Mouse (Mus musculus): ENCODE measurements at regions not wholly inside any gene's neighbourhood (a gene's known extent, or its start where the extent isn't known, plus 50 kb on each side); places are given as distances from the start of the nearest gene placed in this dataset.

DNA sequence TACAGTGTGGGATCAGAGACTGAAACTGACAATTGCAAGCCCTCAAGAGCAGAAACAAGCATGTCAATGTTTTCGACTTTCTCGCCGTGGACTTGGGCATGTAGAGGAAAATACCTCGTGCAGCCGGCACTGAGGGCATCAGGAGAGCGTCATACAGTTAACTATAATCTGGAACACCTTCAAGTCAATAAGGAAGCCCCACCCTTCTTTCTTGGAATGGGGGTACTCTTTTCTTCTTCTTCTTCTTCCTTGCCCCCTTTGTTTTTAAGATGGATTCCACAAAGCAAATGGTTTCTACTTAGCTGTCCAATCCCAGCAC lies 452.5 kb downstream of the Wdr11 start:
- Histone ChIP-seq H3K36me3 (ENCODE audit: control insufficient read depth, insufficient read depth, low read length) (no peaks in the 10 kb centered on the region), H3K4me1 (ENCODE audit: control insufficient read depth, insufficient read depth, low read length) (no peaks in the 10 kb centered on the region), H3K27ac (ENCODE audit: control insufficient read depth, insufficient read depth, low read depth, low read length) (no peak overlapping the region), H3K27me3 (ENCODE audit: control insufficient read depth, insufficient read depth, low read length) (no peaks in the 10 kb centered on the region), H3K4me3 (ENCODE audit: control insufficient read depth, low read depth, low read length) (no peak overlapping the region)
- TF ChIP-seq CTCF (IDR thresholded peaks at IDR 0.05; ENCODE audit: control insufficient read depth, insufficient read depth, insufficient replicate concordance, low read depth, low read length) = no peak
- TF ChIP-seq POLR2A (IDR thresholded peaks at IDR 0.05; ENCODE audit: control insufficient read depth, low read depth, low read length) = no peak

DNA sequence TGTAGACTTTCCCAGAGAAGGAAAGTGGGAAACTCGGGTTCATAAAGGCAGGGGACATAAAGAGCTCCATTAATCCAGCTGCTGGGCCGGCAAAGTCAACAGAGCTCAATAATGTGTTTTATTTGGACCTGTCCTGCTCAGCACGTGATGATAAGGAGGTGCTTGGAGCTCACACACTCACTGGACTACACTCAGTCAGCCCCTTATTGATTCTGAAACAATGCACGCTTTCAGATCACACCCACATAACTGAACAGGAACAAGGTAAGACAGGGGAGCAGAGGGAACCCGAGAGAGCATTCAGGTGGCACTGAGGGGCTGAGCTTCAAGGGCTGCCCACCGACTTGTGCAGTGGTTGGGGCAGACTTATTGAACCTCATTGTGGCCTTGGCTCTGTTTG lies 452.9 kb downstream of the Wdr11 start:
- no peaks in the 10 kb centered on the region for H3K4me1 ChIP-seq (ENCODE audit: control insufficient read depth, insufficient read depth, low read length)
- TF ChIP-seq POLR2A (IDR thresholded peaks at IDR 0.05; ENCODE audit: control insufficient read depth, low read depth, low read length) (no peak), CTCF (IDR thresholded peaks at IDR 0.05; ENCODE audit: control insufficient read depth, insufficient read depth, insufficient replicate concordance, low read depth, low read length) (no peak)
- H3K36me3 ChIP-seq (ENCODE audit: control insufficient read depth, insufficient read depth, low read length) = no peaks in the 10 kb centered on the region
- no peaks in the 10 kb centered on the region for H3K27me3 ChIP-seq (ENCODE audit: control insufficient read depth, insufficient read depth, low read length)
- H3K4me3 ChIP-seq (ENCODE audit: control insufficient read depth, low read depth, low read length) = no peak overlapping the region
- no peak overlapping the region for H3K27ac ChIP-seq (ENCODE audit: control insufficient read depth, insufficient read depth, low read depth, low read length)

DNA sequence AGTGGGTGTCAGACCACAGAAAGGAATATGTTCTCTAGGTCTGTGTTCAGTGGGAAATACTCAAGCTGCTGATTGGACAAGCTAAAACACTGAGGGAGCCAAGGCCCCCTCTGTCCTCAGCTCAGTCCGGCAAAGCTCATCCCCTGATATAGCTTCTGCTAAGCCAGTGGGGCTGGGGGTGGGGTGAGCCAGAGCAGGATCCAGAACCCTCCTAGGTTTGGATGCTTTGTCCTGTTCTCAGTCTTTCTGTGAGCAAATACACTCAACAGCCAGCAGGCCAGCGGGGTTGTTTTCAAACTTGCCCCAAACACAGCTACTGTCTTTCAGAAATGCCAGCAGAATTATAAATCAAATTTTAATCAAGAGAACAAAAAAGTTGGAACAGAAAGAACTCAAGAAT lies 454.4 kb downstream of the Wdr11 start:
- no peaks in the 10 kb centered on the region for H3K36me3 ChIP-seq (ENCODE audit: control insufficient read depth, insufficient read depth, low read length)
- no peak overlapping the region for H3K4me3 ChIP-seq (ENCODE audit: control insufficient read depth, low read depth, low read length)
- no peak overlapping the region for H3K27ac ChIP-seq (ENCODE audit: control insufficient read depth, insufficient read depth, low read depth, low read length)
- no peaks in the 10 kb centered on the region for H3K27me3 ChIP-seq (ENCODE audit: control insufficient read depth, insufficient read depth, low read length)
- no peaks in the 10 kb centered on the region for H3K4me1 ChIP-seq (ENCODE audit: control insufficient read depth, insufficient read depth, low read length)
- TF ChIP-seq CTCF (IDR thresholded peaks at IDR 0.05; ENCODE audit: control insufficient read depth, insufficient read depth, insufficient replicate concordance, low read depth, low read length) (no peak), POLR2A (IDR thresholded peaks at IDR 0.05; ENCODE audit: control insufficient read depth, low read depth, low read length) (no peak)

DNA sequence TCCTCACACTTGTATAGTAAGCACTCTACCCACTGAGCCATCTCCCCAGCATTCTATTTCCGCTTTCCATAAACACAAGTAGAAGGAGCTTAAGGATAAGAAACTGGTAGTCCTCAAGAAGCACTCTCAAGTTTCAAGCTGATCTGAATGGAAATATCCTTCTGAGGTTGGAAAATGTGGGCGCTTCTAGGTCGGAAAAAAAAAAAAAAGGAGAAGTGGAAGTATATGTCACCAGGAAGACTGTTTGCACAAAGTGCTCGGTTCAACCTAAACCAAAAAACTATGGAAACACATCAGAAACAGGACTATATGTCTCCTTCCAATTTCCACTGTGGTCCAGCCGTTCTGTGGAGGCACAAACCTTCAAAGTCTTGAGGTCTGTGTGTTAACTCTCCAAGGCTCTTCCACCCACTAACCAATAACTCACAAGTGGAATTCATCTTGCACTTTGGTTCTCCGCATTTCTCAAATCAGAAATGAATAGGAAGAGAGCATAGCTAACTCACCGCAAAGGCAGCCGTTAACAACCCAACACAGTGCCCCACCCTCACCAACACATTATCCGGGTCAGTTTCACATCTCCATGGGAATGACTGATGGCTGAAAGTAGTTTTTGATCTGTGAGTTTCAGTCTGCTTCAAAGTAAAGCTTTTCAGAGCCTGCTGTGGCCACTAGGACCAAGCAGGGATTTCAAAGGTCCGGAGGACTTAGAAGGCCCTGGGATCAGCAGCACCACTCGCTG lies 455.8 kb downstream of the Wdr11 start:
- Histone ChIP-seq H3K36me3 (ENCODE audit: control insufficient read depth, insufficient read depth, low read length) (no peaks in the 10 kb centered on the region), H3K4me1 (ENCODE audit: control insufficient read depth, insufficient read depth, low read length) (no peaks in the 10 kb centered on the region), H3K27ac (ENCODE audit: control insufficient read depth, insufficient read depth, low read depth, low read length) (no peak overlapping the region), H3K4me3 (ENCODE audit: control insufficient read depth, low read depth, low read length) (no peak overlapping the region), H3K27me3 (ENCODE audit: control insufficient read depth, insufficient read depth, low read length) (no peaks in the 10 kb centered on the region)
- no peak for TF ChIP-seq CTCF (IDR thresholded peaks at IDR 0.05; ENCODE audit: control insufficient read depth, insufficient read depth, insufficient replicate concordance, low read depth, low read length)
- TF ChIP-seq POLR2A (IDR thresholded peaks at IDR 0.05; ENCODE audit: control insufficient read depth, low read depth, low read length) = no peak

GRCm38 (mm10) chr7:130048106-130048772 lies 456.6 kb downstream of the Wdr11 start:
- no peaks in the 10 kb centered on the region for H3K27me3 ChIP-seq (ENCODE audit: control insufficient read depth, insufficient read depth, low read length)
- no peaks in the 10 kb centered on the region for H3K4me1 ChIP-seq (ENCODE audit: control insufficient read depth, insufficient read depth, low read length)
- no peak overlapping the region for H3K27ac ChIP-seq (ENCODE audit: control insufficient read depth, insufficient read depth, low read depth, low read length)

GRCm38 (mm10) chr7:130049461-130049860 lies 457.8 kb downstream of the Wdr11 start:
- Histone ChIP-seq H3K36me3 (ENCODE audit: control insufficient read depth, insufficient read depth, low read length) (no peaks in the 10 kb centered on the region), H3K27me3 (ENCODE audit: control insufficient read depth, insufficient read depth, low read length) (no peaks in the 10 kb centered on the region), H3K4me1 (ENCODE audit: control insufficient read depth, insufficient read depth, low read length) (no peaks in the 10 kb centered on the region)

More at GRCm38 (mm10) chr7:130048106-130048772, 456.6 kb downstream of the Wdr11 start:
- TF ChIP-seq POLR2A (IDR thresholded peaks at IDR 0.05; ENCODE audit: control insufficient read depth, low read depth, low read length) = no peak
- no peak for TF ChIP-seq CTCF (IDR thresholded peaks at IDR 0.05; ENCODE audit: control insufficient read depth, insufficient read depth, insufficient replicate concordance, low read depth, low read length)
- Histone ChIP-seq H3K4me3 (ENCODE audit: control insufficient read depth, low read depth, low read length) (no peak overlapping the region), H3K36me3 (ENCODE audit: control insufficient read depth, insufficient read depth, low read length) (no peaks in the 10 kb centered on the region)

DNA sequence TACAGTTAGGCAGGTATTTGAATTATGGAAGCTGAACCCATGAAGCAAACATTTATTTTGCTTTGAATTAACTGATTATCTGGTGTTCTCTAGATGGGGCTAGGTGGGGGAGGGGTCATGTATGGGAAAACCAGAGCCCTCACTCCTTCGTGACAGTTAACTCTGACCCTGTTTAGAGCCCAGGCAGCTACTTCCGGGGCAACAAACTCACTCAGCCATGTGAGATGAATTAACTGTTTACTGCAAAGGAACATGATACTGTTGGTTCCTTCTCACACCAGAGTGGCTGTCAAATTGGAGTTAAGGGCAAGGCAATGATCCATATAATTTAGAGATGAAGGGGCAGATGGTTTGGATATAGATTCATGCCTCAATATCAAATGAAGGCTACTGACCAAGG lies 458.5 kb downstream of the Wdr11 start:
- no peaks in the 10 kb centered on the region for H3K27me3 ChIP-seq (ENCODE audit: control insufficient read depth, insufficient read depth, low read length)
- no peak overlapping the region for H3K27ac ChIP-seq (ENCODE audit: control insufficient read depth, insufficient read depth, low read depth, low read length)
- H3K4me1 ChIP-seq (ENCODE audit: control insufficient read depth, insufficient read depth, low read length) = no peaks in the 10 kb centered on the region
- no peaks in the 10 kb centered on the region for H3K36me3 ChIP-seq (ENCODE audit: control insufficient read depth, insufficient read depth, low read length)
- TF ChIP-seq CTCF (IDR thresholded peaks at IDR 0.05; ENCODE audit: control insufficient read depth, insufficient read depth, insufficient replicate concordance, low read depth, low read length) (no peak), POLR2A (IDR thresholded peaks at IDR 0.05; ENCODE audit: control insufficient read depth, low read depth, low read length) (no peak)
- no peak overlapping the region for H3K4me3 ChIP-seq (ENCODE audit: control insufficient read depth, low read depth, low read length)

More at GRCm38 (mm10) chr7:130049461-130049860, 457.8 kb downstream of the Wdr11 start:
- no peak overlapping the region for H3K4me3 ChIP-seq (ENCODE audit: control insufficient read depth, low read depth, low read length)
- TF ChIP-seq CTCF (IDR thresholded peaks at IDR 0.05; ENCODE audit: control insufficient read depth, insufficient read depth, insufficient replicate concordance, low read depth, low read length) (no peak), POLR2A (IDR thresholded peaks at IDR 0.05; ENCODE audit: control insufficient read depth, low read depth, low read length) (no peak)
- no peak overlapping the region for H3K27ac ChIP-seq (ENCODE audit: control insufficient read depth, insufficient read depth, low read depth, low read length)
